Mouse (Mus musculus): Measurements from ENCODE around the gene Ppp1cb.

- TF ChIP-seq EP300 (IDR thresholded peaks at IDR 0.05; ENCODE audit: insufficient read depth, low read depth, low read length) (no peak), POLR2A (IDR thresholded peaks at IDR 0.05; ENCODE audit: insufficient read depth, low read length) (no peak), CTCF (IDR thresholded peaks at IDR 0.05; ENCODE audit: low read depth, low read length) (no peak)
Measured at GRCm38 (mm10) chr5:32441992-32442575, 16.6 kb upstream of the Ppp1cb start.

Data from ES-Bruce4 (cell line).